Mouse (Mus musculus) intestine, embryonic 15.5 days (tissue): ENCODE data around the gene Ywhaq. TPM values are rescaled to one million over a fixed set of nuclear protein-coding genes. Genes with fewer than 3 reads are reported as not detected.
A peak's percentile ranks its signal among the peaks of the same experiment; 100 is the strongest.
"Not testable (repeated sequence)": the region's sequence is repeated elsewhere in the genome, so short reads cannot be mapped to it uniquely, and the experiment has no call there.

ENCODE experiments used
- ATAC-seq: fragments of 200-750 bp; cut with Nextera tagmentation; 2 replicates; pipeline ENCODE4 v1.8.0; 2017; ENCODE audit warnings: moderate TSS enrichment, moderate library complexity
- H3K27ac ChIP-seq: fragments of 300-500 bp; sonication (generic); 2 replicates; pipeline ENCODE4 v1.5.1; 2015; ENCODE audit warnings: mild to moderate bottlenecking, inconsistent platforms
- H3K27me3 ChIP-seq: fragments of 300-500 bp; sonication (generic); replicated peaks from 2 replicates; pipeline ENCODE4 v1.6.1; 2015; ENCODE audit warnings: inconsistent platforms
- H3K36me3 ChIP-seq: fragments of 300-500 bp; sonication (generic); 2 replicates; pipeline ENCODE4 v1.6.1; 2015; ENCODE audit warnings: inconsistent platforms
- H3K4me1 ChIP-seq: fragments of 300-500 bp; sonication (generic); replicated peaks from 2 replicates; pipeline ENCODE4 v1.6.1; 2015; ENCODE audit warnings: inconsistent platforms
- H3K4me2 ChIP-seq: fragments of 300-500 bp; sonication (generic); replicated peaks from 2 replicates; pipeline ENCODE4 v1.6.1; 2015; ENCODE audit warnings: mild to moderate bottlenecking, inconsistent platforms
- H3K4me3 ChIP-seq: fragments of 300-500 bp; sonication (generic); replicated peaks from 2 replicates; pipeline ENCODE4 v1.5.1; 2015; ENCODE audit warnings: inconsistent platforms
- H3K9ac ChIP-seq: fragments of 300-500 bp; sonication (generic); 2 replicates; pipeline ENCODE4 v1.6.1; 2015; ENCODE audit warnings: inconsistent platforms
- H3K9me3 ChIP-seq: fragments of 300-500 bp; sonication (generic); 2 replicates; pipeline ENCODE4 v1.6.1; 2016; ENCODE audit warnings: inconsistent platforms
- WGBS: fragments of 180-500 bp; shearing (Covaris S2); methylation state at CpG from one replicate; pipeline ENCODE4 v1.1.7; 2015; 5-methylcytosine and 5-hydroxymethylcytosine counted together
- polyA plus RNA-seq: library from polyadenylated mRNA; unstranded; fragments of >200 nt; fragmentation: Nextera tagmentation; extraction: Ambion mirVana; gene quantifications from 2 replicates; pipeline ENCODE4 v1.2.1, GENCODE M21; 2015

The Ywhaq gene
- polyA plus RNA-seq, 1 experiment from 2014 or later, result 671 TPM

- Histone ChIP-seq H3K36me3 (peaks cover 6% of the 10 kb centered on the region), H3K4me3 (no peak overlapping the region), H3K4me2 (no peak overlapping the region), H3K9ac (no peak overlapping the region), H3K9me3 (no peaks in the 10 kb centered on the region), H3K27ac (no peak overlapping the region), H3K4me1 (no peaks in the 10 kb centered on the region), H3K27me3 (no peaks in the 10 kb centered on the region)
- WGBS, result 96% methylated on average over 5 of the region's 5 CpGs
- no peak for ATAC-seq
Measured at GRCm38 (mm10) chr12:21402771-21403170, 14.7 kb downstream of the Ywhaq start.

GRCm38 (mm10) chr12:21386201-21386600 lies 31.2 kb downstream of the Ywhaq start:
- Histone ChIP-seq H3K9ac (no peak overlapping the region), H3K36me3 (peaks cover 12% of the 10 kb centered on the region), H3K27ac (no peak overlapping the region), H3K4me2 (no peak overlapping the region), H3K4me1 (no peaks in the 10 kb centered on the region), H3K9me3 (no peaks in the 10 kb centered on the region), H3K4me3 (no peak overlapping the region), H3K27me3 (no peaks in the 10 kb centered on the region)
- no peak for ATAC-seq
- 100% methylated on average over 2 of the region's 2 CpGs for WGBS

- not testable (repeated sequence) for ATAC-seq, H3K36me3 ChIP-seq, H3K9ac ChIP-seq, H3K4me3 ChIP-seq, H3K4me1 ChIP-seq, H3K27ac ChIP-seq, H3K27me3 ChIP-seq, H3K4me2 ChIP-seq, H3K9me3 ChIP-seq
- WGBS, result 68% methylated on average over 6 of the region's 6 CpGs
Measured at GRCm38 (mm10) chr12:21378765-21379346, 38.6 kb downstream of the Ywhaq start.

- H3K36me3 ChIP-seq, result no peaks in the 10 kb centered on the region
- no peak for ATAC-seq
Measured at GRCm38 (mm10) chr12:21375376-21376157, 41.9 kb downstream of the Ywhaq start.

GRCm38 (mm10) chr12:21373820-21374475 lies 43.5 kb downstream of the Ywhaq start:
- no peaks in the 10 kb centered on the region for H3K27me3 ChIP-seq
- peak; percentile 74 for ATAC-seq
- H3K4me1 ChIP-seq, result no peaks in the 10 kb centered on the region
- peak overlapping the region; percentile 63 for H3K4me3 ChIP-seq
- no peaks in the 10 kb centered on the region for H3K9me3 ChIP-seq
- 3% methylated on average over 24 of the region's 24 CpGs for WGBS
- H3K36me3 ChIP-seq, result no peaks in the 10 kb centered on the region
- peak overlapping the region; percentile 67 for H3K4me2 ChIP-seq
- H3K27ac ChIP-seq, result peak overlapping the region; percentile 94
- peak overlapping the region; percentile 74 for H3K9ac ChIP-seq

More at GRCm38 (mm10) chr12:21375376-21376157, 41.9 kb downstream of the Ywhaq start:
- H3K4me2 ChIP-seq, result no peak overlapping the region
- no peak overlapping the region for H3K4me3 ChIP-seq
- no peaks in the 10 kb centered on the region for H3K4me1 ChIP-seq
- 41% methylated on average over 3 of the region's 3 CpGs for WGBS
- no peak overlapping the region for H3K27ac ChIP-seq
- no peaks in the 10 kb centered on the region for H3K9me3 ChIP-seq
- H3K9ac ChIP-seq, result no peak overlapping the region
- no peaks in the 10 kb centered on the region for H3K27me3 ChIP-seq

- H3K36me3 ChIP-seq, result no peaks in the 10 kb centered on the region
- H3K9me3 ChIP-seq, result no peaks in the 10 kb centered on the region
- H3K4me2 ChIP-seq, result peak within 1 kb of the TSS; percentile 67
- H3K27me3 ChIP-seq, result no peaks in the 10 kb centered on the region
- H3K4me1 ChIP-seq, result no peaks in the 10 kb centered on the region
- H3K27ac ChIP-seq, result peak within 1 kb of the TSS; percentile 94
- under 1% methylated on average over 55 of the region's 55 CpGs for WGBS
- peak within 1 kb of the TSS; percentile 63 for H3K4me3 ChIP-seq
- ATAC-seq, result peak; percentile 99
- peak within 1 kb of the TSS; percentile 74 for H3K9ac ChIP-seq
Measured at GRCm38 (mm10) chr12:21373100-21373819, 44.2 kb downstream of the Ywhaq start, which contains the start of gene Adam17. Gene Adam17 (minus strand): TSS chr12:21373632.

GRCm38 (mm10) chr12:21370035-21370611 lies 47.3 kb downstream of the Ywhaq start:
- Histone ChIP-seq H3K4me2 (no peak overlapping the region), H3K27me3 (no peaks in the 10 kb centered on the region), H3K9ac (no peak overlapping the region), H3K4me3 (no peak overlapping the region), H3K9me3 (no peaks in the 10 kb centered on the region), H3K27ac (no peak overlapping the region), H3K4me1 (no peaks in the 10 kb centered on the region), H3K36me3 (no peaks in the 10 kb centered on the region)
- ATAC-seq, result no peak
- WGBS, result 83% methylated on average over 1 of the region's 1 CpGs

- H3K27me3 ChIP-seq, result no peaks in the 10 kb centered on the region
- 94% methylated on average over 5 of the region's 5 CpGs for WGBS
- no peaks in the 10 kb centered on the region for H3K36me3 ChIP-seq
- no peak overlapping the region for H3K4me3 ChIP-seq
- H3K9me3 ChIP-seq, result no peaks in the 10 kb centered on the region
- no peak overlapping the region for H3K27ac ChIP-seq
- no peak overlapping the region for H3K9ac ChIP-seq
- no peaks in the 10 kb centered on the region for H3K4me1 ChIP-seq
- H3K4me2 ChIP-seq, result no peak overlapping the region
- no peak for ATAC-seq
Measured at GRCm38 (mm10) chr12:21369087-21369410, 48.4 kb downstream of the Ywhaq start.

GRCm38 (mm10) chr12:21368376-21369086 lies 48.9 kb downstream of the Ywhaq start:
- 86% methylated on average over 9 of the region's 9 CpGs for WGBS
- Histone ChIP-seq H3K9me3 (no peaks in the 10 kb centered on the region), H3K4me2 (no peak overlapping the region), H3K9ac (no peak overlapping the region), H3K36me3 (no peaks in the 10 kb centered on the region), H3K27ac (no peak overlapping the region), H3K27me3 (no peaks in the 10 kb centered on the region), H3K4me3 (no peak overlapping the region), H3K4me1 (no peaks in the 10 kb centered on the region)
- no peak for ATAC-seq

- Histone ChIP-seq H3K9ac (no peak overlapping the region), H3K36me3 (no peaks in the 10 kb centered on the region), H3K4me3 (no peak overlapping the region), H3K4me1 (no peaks in the 10 kb centered on the region), H3K9me3 (no peaks in the 10 kb centered on the region), H3K27ac (no peak overlapping the region), H3K27me3 (no peaks in the 10 kb centered on the region), H3K4me2 (no peak overlapping the region)
- 80% methylated on average over 10 of the region's 10 CpGs for WGBS
- no peak for ATAC-seq
Measured at GRCm38 (mm10) chr12:21364624-21365435, 52.6 kb downstream of the Ywhaq start.

- no peaks in the 10 kb centered on the region for H3K9me3 ChIP-seq
- H3K27ac ChIP-seq, result no peak overlapping the region
- no peaks in the 10 kb centered on the region for H3K27me3 ChIP-seq
- ATAC-seq, result no peak
- H3K4me1 ChIP-seq, result no peaks in the 10 kb centered on the region
- no peaks in the 10 kb centered on the region for H3K36me3 ChIP-seq
- no peak overlapping the region for H3K4me2 ChIP-seq
- no peak overlapping the region for H3K4me3 ChIP-seq
- H3K9ac ChIP-seq, result no peak overlapping the region
- WGBS, result 94% methylated on average over 3 of the region's 3 CpGs
Measured at GRCm38 (mm10) chr12:21363195-21363594, 54.2 kb downstream of the Ywhaq start.
